Mouse (Mus musculus): Measurements from ENCODE around the gene Fthl17f. TPM values are rescaled to one million over a fixed set of nuclear protein-coding genes. Genes with fewer than 3 reads are reported as not detected.

Gene Fthl17f
- not detected for polyA plus RNA-seq (2015; fragmentation: Illumina TruSeq; extraction: RNeasy Lipid Tissue Mini Kit (QIAGEN cat#74804); ENCODE audit: insufficient read depth, low replicate concordance)

DNA sequence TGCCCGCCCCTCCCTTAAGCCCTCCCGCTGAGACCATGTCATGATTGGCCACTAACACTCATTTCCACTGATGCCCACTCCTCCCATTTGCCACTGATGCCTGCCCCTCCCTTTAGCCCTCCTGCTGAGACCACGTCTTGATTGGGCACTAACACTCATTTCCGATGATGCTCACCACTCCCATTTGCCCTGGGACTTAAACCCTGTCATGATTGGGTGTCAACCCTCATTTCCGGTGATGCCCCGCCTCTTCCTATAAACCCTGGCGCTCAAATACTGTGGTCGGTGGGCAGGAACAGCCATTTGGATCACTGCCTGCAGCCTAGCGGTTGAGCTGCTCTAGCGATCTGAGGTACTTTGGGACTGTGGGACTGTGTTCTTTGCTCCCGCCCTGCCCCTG, at the start of gene Fthl17f:
TSS of gene Fthl17f (plus strand) at position 301 of the 400 bp plus-strand sequence.

DNA sequence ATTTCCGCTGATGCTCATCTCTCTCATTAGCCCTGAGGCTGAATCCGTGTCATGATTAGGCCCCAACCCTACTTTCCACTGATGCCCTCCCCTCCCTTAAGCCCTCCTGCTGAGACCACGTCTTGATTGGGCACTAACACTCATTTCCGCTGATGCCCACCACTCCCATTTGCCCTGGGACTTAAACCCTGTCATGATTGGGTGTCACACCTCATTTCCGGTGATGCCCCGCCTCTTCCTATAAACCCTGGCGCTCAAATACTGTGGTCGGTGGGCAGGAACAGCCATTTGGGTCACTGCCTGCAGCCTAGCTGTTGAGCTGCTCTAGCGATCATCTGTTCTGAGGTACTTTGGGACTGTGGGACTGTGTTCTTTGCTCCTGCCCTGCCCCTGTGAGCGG, 29.6 kb upstream of the Fthl17f start, which contains the start of gene Fthl17e:
TSS of gene Fthl17e (plus strand) at position 301 of the 400 bp plus-strand sequence.

DNA sequence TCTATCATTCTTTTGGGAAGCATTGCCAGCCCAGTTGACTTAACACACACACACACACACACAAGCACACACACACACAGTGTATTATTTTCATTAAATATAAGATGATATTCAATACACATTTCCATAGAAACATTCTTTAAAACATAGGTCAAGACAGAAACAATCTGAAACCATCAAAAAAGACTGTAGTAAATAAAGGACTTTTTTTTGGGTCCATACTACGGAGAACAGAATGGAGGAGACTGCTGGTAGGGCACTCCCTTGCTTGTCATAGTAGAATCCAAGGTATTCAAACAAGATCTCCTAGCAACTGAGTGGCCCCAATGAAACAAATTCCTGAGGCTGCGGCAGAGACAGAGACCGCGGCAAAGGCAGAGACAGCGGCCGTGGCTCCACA, 41.4 kb downstream of the Fthl17f start, which contains the start of gene 4930402K13Rik:
TSS of gene 4930402K13Rik (plus strand) at position 301 of the 400 bp plus-strand sequence.

Other genes starting within 250 kb of the Fthl17f start
- gene Gm6592, start 219.0 kb upstream of the Fthl17f start, polyA plus RNA-seq (2015; fragmentation: Illumina TruSeq; extraction: RNeasy Lipid Tissue Mini Kit (QIAGEN cat#74804); ENCODE audit: insufficient read depth, low replicate concordance), result not detected
- not detected for gene Gm5751, start 188.8 kb upstream of the Fthl17f start, polyA plus RNA-seq (2015; fragmentation: Illumina TruSeq; extraction: RNeasy Lipid Tissue Mini Kit (QIAGEN cat#74804); ENCODE audit: insufficient read depth, low replicate concordance)
- 2.7 TPM for gene B630019K06Rik, start 170.6 kb upstream of the Fthl17f start, polyA plus RNA-seq (2015; fragmentation: Illumina TruSeq; extraction: RNeasy Lipid Tissue Mini Kit (QIAGEN cat#74804); ENCODE audit: insufficient read depth, low replicate concordance)
- not detected for gene Fthl17b, start 100.0 kb upstream of the Fthl17f start, polyA plus RNA-seq (2015; fragmentation: Illumina TruSeq; extraction: RNeasy Lipid Tissue Mini Kit (QIAGEN cat#74804); ENCODE audit: insufficient read depth, low replicate concordance)
- gene Fthl17c, start 86.5 kb upstream of the Fthl17f start, polyA plus RNA-seq (2015; fragmentation: Illumina TruSeq; extraction: RNeasy Lipid Tissue Mini Kit (QIAGEN cat#74804); ENCODE audit: insufficient read depth, low replicate concordance), result not detected
- gene Fthl17d, start 76.3 kb upstream of the Fthl17f start, polyA plus RNA-seq (2015; fragmentation: Illumina TruSeq; extraction: RNeasy Lipid Tissue Mini Kit (QIAGEN cat#74804); ENCODE audit: insufficient read depth, low replicate concordance), result not detected
- not detected for gene Fthl17e, start 29.5 kb upstream of the Fthl17f start, polyA plus RNA-seq (2015; fragmentation: Illumina TruSeq; extraction: RNeasy Lipid Tissue Mini Kit (QIAGEN cat#74804); ENCODE audit: insufficient read depth, low replicate concordance)
- not detected for gene 4930402K13Rik, start 41.5 kb downstream of the Fthl17f start, polyA plus RNA-seq (2015; fragmentation: Illumina TruSeq; extraction: RNeasy Lipid Tissue Mini Kit (QIAGEN cat#74804); ENCODE audit: insufficient read depth, low replicate concordance)
- gene Lancl3, start 136.9 kb downstream of the Fthl17f start, polyA plus RNA-seq (2015; fragmentation: Illumina TruSeq; extraction: RNeasy Lipid Tissue Mini Kit (QIAGEN cat#74804); ENCODE audit: insufficient read depth, low replicate concordance), result 0.72 TPM
- gene Gm14862, start 193.9 kb downstream of the Fthl17f start, polyA plus RNA-seq (2015; fragmentation: Illumina TruSeq; extraction: RNeasy Lipid Tissue Mini Kit (QIAGEN cat#74804); ENCODE audit: insufficient read depth, low replicate concordance), result not detected
- gene Xk, start 209.7 kb downstream of the Fthl17f start, polyA plus RNA-seq (2015; fragmentation: Illumina TruSeq; extraction: RNeasy Lipid Tissue Mini Kit (QIAGEN cat#74804); ENCODE audit: insufficient read depth, low replicate concordance), result 4.0 TPM
- gene H2al1m, start 220.7 kb downstream of the Fthl17f start, polyA plus RNA-seq (2015; fragmentation: Illumina TruSeq; extraction: RNeasy Lipid Tissue Mini Kit (QIAGEN cat#74804); ENCODE audit: insufficient read depth, low replicate concordance), result 0.59 TPM

All from spleen, adult 10 weeks (tissue).